Mouse (Mus musculus) adipocyte (in vitro differentiated cells): ENCODE measurements around the gene Heatr4.
"Not testable (repeated sequence)": the region's sequence is repeated elsewhere in the genome, so short reads cannot be mapped to it uniquely, and the experiment has no call there.

ENCODE experiments used
- DNase-seq: peaks from one replicate; pipeline ENCODE4 v3.0.0-alpha.2; 2016; ENCODE audit warnings: low spot score

Gene Heatr4

DNA sequence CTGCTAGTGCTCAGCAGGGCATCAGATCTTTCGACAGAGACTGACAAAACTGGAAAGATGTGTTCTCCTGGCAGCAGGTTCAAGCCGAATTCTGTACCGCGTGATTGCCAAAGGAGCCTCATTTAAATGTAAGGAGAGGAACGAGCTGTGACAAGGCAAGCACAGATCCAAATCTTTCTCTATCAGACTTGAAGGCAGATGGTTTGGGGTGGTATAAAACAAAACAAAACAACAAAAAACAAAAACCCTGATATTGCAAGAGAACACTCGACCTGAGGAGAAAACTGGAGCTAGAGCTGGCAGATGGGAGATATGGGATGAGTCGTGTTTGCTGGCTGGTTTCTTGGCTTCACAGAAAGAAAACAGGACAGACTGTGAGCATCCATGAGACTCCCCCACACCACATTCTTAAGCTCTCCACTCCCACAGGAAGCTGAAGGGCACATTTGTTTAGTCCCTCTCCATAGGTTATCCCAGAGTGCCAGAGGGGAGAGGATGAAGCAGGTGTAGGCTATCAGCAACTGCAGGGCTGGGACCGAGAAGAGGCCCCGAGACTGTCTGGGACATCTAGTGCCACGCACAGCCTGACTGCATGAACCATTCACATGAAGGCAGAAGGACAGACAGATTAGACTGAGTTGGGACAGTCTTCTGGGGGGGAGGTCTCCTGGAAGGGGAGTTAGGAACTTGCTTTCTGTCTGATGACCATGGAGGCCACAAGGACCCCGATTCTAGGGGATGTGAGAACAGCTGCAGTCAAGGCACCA is 13.9 kb upstream of the Heatr4 start:
- DNase-seq, result no peak

DNA sequence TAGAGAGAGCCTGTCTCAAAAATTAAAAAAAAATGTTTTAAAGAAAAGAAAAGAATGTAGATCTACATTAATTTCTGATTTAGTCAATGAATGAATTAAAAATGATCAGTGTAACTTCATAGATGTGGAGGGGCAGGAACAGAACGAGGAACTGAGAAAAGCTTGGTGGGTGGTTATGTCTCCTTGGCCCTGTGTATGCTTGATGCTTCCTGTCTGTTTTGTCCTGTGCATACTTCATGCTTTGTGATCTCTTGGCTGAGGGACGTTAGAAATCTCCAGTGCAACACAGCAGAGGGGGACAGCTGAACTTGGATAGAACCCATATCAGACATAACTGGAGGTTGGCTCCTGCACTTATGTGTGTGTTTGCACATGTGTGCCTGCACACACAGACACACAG is 12.6 kb upstream of the Heatr4 start:
- DNase-seq, result no peak

DNA sequence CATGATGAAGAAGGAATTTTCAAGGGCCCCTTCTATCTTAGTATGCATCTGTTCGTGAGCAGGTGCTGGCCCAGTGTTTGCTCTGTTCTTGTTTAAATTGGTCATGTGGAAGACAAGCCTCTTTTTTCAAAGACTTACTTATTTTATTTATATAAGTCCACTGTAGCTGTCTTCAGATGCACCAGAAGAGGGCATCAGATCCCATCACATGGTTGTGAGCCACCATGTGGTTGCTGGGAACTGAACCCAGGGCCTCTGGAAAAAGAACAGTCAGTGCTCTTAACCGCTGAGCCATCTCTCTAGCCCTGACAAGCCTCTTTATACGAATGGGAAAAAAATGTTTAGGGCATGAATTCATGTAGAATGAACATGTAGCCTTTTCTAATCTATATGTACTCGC is 4.7 kb upstream of the Heatr4 start:
- no peak for DNase-seq

DNA sequence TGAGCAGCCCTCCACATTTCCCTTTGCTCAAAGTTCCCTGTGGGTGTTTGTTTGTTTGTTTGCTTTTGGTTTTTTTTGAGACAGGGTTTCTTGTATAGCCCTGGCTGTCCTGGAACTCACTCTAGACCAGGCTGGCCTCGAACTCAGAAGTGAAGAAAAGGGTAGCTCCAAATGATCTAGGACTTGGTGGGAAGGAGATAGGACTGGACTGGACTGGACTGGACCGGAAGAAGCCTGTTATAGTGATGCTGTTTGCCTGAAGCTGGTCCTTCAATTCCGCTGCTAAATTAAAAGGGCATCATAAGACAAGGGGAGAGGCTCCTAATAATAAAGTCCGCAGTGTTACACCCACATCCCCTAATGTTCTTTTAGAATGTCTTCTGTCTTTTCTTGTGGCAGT is 3.8 kb upstream of the Heatr4 start:
- peak; percentile 40 for DNase-seq

DNA sequence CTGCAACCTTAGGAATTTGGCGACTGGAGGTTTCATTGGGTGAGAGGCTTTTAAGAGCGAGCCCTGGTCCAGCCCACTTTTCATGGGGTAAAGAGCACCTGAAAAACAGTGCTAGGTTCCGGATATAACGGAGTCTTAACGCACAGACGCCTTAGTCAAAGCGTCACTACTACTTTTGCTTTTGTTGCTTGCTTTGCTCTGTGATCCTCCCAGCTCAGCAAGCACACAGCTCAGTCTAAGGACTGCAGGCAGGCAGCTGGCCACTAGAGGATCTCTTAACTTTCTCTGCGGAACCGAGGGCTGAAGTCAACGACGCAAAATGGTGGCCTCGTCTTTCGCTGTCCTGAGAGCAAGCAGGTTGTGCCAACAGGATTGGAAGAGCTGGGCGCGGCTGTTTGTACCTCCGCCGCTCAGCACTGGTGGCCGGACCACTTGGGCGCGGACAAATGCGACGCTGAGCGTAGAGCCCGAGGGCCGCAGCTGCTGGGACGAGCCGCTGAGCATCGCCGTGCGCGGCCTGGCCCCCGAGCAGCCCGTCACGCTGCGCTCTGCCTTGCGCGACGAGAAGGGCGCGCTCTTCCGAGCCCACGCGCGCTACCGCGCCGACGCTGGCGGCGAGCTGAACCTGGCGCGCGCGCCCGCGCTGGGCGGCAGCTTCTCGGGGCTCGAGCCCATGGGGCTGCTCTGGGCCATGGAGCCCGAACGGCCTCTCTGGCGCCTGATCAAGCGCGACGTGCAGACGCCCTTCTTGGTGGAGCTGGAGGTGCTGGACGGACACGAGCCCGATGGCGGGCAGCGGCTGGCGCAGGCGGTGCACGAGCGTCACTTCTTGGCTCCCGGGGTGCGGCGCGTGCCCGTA is 3.2 kb upstream of the Heatr4 start, which contains the start of gene Acot2:
Acot2 (plus strand) TSS at position 279 of the 859 bp plus-strand sequence.
- peak; percentile 86 for DNase-seq

DNA sequence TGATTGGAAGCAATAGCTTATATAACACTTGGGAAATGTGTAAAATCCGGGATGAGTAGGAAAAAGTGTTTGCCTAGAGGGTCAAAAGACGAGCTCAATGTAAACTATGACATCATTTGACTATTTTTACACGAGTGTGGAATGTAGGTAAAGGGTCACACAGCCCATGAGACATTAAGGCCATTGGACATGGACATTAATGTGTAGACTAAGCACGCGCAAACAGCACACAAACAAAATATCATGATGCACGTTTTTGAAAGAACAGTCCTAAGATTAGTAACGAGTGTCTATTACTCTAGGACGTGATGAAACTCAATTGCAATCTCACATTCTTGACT is 2.6 kb upstream of the Heatr4 start:
- no peak for DNase-seq

DNA sequence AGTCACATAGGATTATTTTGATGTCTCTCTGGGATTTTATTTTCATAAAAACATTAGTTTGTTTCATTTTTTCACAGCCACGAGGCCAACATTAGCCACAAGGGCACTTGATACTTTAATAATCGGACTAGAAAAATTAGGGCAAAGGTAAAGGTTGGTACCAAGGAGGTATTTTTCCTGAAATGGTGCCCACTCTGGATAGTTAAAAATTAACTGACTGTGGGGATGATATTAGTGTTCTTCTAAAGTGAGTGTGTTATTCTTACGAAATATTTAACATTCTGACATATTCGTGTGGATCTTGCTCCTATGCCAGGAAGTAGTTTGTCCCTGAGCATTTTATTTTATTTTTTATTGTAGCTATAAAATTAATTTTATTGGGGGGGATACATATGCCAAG is 3.0 kb downstream of the Heatr4 start:
- DNase-seq, result no peak

DNA sequence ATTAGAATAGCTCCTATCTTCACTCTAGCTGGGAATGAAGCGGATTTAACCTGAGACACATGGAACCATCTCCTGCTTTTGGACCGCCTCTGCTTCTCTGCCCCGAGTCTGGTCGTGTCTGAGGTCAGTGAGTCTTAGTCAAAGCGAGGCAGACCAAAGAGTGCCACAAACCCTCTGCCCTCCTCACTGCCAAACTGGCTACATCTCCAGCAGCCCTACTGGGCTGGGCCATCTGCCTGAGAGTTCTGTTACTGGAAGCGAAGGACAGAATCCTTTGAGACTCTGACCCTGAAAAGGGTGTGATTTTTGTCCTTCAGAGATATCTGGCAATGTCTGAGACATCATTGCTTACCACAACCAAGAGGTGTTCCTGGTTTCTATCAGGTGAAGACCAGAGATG is 5.8 kb downstream of the Heatr4 start:
- DNase-seq, result no peak

DNA sequence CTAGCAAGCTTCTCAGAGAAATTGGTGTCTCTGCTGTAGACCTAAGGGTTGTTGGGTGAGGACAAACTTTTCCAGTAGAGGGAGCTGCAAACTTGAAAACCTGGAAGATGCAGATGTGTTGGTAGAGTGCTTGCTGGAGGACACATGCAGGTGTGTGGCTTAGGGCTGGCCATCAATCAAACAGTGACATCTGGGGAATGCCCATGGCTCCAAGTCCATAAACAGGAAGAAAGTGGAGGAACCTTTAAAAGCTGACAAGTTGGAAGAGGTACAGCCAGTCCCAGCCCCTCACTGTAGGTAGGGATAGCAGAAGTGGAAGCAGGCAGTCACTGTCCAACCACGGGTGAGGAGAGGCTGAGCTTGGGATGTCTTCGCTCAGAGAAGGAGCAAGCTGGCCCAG is 12.5 kb downstream of the Heatr4 start:
- DNase-seq, result peak; percentile 65

DNA sequence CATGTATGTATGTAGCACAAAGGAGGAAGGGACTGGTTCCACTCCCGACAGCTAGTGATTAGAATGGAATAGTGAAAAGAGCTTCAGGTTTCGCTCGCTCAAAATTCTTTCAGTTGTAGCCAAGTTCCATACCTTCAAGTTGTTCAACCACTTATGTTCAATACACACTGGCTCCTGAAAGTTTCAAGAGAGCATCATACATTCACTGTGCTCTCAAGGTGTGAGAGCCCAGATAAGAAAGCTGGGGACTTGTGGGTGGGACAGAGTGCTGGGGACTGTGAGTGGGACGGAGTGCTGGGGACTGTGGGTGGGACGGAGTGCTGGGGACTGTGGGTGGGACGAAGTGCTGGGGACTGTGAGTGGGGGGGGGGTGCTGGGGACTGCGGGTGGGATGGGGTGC is 19.4 kb downstream of the Heatr4 start:
- DNase-seq, result no peak

DNA sequence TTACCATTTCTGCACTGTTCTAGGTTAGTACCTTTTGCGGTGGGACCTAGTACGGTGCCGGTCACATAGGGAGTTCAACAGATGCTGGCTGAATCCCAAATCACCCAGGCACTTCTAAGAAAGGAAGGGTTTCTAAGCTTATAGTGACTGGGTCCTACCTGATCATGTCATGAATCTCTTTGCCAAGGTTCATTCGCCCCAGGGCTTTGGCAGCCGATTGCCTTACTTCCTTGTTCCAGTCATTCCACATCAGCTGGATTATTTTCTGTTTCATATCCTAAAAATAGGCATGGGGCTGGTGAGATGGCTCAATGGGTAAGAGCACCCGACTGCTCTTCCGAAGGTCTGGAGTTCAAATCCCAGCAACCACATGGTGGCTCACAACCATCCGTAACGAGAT is 26.4 kb downstream of the Heatr4 start:
- DNase-seq, result no peak

DNA sequence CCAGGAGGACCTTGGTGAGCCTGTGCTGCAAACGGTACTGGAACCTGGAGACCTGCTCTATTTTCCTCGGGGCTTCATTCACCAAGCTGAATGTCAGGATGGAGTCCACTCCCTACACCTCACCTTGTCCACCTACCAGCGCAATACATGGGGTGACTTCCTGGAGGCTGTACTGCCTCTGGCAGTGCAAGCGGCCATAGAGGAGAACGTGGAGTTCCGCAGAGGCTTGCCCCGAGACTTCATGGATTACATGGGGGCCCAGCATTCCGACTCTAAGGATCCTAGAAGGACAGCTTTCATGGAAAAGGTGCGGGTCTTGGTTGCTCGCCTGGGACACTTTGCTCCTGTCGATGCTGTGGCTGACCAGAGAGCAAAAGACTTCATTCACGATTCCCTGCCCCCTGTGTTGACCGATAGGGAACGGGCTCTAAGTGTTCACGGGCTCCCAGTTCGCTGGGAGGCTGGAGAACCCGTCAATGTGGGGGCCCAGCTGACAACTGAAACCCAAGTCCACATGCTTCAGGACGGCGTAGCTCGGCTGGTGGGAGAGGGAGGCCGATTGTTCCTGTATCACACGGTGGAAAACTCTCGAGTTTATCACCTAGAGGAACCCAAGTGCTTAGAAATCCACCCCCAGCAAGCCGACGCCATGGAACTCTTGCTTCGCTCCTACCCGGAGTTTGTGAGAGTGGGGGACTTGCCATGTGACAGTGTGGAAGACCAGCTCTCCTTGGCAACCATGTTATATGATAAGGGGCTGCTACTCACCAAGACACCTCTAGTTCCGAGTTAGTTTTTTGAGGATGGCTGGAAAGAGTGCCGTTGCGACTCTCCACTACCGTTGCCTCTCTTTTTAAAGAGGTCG is 32.7 kb downstream of the Heatr4 start:
- DNase-seq, result no peak

DNA sequence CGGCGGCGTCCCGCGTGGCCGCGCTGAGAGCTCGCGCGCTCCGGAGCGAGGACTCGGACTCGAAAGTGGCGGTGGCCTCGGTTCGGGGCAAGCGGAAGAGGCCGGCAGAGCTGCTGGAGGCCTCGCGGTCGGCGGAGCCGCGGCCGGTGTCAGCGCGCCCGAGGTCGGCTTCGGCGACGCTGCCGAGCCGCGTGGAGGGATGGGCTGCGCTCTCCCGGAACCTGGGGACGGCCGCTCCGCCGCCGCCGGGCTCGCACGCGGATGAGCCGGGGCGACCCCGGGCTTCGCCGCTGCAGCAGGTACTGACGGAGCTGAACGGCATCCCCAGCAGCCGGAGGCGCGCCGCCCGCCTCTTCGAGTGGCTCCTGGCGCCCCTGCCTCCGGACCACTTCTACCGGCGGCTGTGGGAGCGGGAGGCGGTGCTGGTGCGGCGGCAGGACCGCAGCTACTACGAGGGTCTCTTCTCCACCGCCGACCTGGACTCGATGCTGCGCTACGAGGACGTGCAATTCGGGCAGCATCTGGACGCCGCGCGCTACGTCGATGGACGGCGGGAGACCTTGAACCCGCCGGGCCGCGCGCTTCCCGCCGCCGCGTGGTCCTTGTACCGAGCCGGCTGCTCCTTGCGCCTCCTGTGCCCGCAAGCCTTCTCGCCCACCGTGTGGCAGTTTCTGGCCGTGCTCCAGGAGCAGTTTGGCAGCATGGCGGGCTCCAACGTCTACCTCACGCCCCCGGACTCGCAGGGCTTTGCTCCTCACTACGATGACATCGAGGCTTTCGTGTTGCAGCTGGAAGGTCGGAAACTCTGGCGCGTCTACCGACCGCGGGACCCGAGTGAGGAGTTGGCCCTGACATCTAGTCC is 33.6 kb downstream of the Heatr4 start:
- no peak for DNase-seq

DNA sequence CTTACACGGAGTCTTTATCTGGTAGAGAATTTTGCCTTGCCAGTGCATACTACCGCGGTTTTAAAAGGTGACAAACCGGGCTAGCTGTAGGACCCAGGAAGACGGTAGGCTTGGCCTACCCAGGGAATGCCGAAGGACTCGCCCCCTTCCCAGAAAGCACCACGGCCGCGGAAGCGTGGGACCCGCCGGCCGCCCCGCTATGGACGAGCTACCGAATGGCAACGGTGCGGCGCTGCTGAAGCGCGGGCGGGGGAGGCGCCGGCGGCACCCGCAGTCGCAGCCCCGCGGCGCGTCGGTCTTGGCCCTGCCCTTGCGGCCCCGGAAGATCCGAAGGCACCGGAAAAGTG is 34.2 kb downstream of the Heatr4 start, which contains the start of gene Riox1:
Riox1 (plus strand) TSS at position 116 of the 347 bp plus-strand sequence.
- peak; percentile 77 for DNase-seq

DNA sequence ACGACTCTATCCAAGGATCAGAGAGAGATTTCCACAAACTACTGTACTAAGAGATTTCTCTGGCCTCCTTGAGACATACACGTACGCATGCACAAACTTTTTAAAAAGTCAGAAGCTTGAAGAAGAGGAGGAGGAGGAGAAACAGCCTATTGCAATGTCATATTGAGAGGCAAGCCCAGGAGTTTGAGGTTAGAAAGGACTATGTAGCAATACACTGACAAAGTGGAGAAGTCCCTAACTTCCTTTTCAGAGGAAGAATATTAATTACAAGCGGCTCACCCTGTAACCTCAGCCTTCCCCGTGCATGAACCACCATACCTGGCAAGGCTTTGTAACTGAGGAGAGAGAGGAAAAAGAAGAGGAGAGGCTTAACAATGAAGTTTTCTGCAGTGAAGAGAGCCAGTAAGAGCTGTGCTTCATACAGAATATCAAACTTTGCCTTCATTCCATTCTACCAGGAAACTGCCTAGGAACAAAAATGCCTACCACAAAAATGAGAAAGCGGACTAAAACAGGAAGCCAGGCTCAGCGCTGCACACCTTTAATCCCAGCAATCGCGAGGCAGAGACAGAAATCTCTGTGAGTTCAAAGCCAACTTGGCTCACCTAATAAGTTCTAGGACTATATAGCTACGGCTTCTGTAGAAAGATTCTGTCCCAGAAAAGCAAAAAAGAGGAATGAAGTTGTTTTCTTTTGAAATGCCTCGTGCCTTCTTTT is 34.7 kb downstream of the Heatr4 start:
- no peak for DNase-seq

DNA sequence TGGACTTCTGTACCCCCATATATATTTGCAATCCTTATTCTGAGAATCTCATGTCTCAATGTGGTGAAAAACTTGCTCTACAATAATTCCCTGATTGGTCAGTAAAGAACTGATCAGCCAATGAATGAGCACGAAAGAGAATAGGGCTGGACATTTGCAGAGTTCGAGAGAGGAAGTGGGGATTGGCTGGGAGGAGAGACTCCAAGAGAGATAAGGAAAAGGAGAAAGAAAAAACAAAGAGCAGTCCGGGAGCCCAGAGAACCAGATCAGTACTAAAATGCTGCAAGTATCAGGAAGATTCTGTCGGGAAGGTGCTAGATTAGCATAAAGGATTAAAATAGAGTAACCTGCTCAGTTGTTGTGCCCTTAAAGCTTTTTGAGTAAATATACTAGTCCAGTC is 35.6 kb downstream of the Heatr4 start:
- no peak for DNase-seq

DNA sequence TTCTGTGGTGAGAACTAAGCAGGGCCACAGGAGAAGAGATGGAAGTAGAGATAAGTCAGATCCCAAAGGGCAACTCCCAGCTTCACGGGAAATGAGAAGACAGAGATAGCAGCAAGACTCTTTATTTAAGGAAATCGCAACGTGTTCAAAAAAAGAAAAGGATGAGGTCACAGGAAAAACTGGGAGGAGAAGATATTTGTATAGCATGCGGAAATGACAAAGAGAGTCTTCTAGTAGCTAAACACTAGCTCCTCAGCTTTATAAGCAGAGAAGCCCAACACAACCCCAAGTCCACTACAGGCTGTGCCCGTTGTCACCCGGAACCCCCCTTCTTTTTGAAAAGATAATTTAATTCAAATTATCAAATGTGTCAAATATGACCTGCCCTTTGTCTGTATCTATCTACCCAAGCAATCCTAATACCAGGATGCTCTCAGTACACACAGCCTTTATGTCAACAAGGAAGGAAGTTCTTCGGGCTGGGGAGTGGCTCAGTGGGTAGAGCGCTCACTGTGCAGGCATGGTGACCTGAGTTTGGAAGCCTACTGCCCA is 37.3 kb downstream of the Heatr4 start:
- no peak for DNase-seq

DNA sequence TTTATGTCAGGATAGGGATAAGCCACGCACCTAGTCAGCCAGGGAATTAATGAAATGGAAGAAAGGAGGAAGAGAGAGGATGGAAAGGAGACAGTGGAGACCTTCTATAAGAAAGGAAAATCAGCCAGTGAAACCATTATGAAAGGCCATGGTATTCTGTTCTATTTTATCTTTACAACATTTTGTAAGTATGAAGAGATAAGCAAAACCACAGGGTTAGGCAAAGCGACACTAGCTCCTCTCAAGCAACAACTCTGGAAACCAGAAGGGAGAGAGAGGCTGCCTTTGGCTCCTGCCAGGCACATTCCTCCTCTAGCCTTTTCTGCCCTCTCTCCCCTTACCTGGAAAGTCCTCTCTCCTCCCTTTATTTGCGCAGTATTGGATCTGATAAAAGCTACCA is 42.7 kb downstream of the Heatr4 start:
- DNase-seq, result no peak

DNA sequence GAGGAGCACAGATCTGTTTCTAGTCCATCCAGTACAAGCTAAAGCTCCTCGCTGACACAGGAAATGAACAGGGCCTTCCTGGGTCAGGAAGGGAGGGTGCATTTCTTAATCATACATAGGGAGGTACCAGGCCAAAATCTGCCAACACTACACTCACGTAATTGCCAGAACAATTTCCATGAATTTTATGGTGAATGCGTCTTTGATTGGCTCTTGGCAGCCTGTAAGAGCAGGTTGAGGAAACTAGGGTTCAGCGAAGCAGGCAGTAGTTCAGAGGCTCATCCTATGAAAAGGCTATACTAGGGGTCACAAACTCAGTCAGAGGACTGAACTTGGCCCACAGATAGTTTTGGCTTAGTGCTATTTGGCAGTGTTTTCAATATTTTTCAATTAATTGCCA is 44.6 kb downstream of the Heatr4 start:
- peak; percentile 65 for DNase-seq

DNA sequence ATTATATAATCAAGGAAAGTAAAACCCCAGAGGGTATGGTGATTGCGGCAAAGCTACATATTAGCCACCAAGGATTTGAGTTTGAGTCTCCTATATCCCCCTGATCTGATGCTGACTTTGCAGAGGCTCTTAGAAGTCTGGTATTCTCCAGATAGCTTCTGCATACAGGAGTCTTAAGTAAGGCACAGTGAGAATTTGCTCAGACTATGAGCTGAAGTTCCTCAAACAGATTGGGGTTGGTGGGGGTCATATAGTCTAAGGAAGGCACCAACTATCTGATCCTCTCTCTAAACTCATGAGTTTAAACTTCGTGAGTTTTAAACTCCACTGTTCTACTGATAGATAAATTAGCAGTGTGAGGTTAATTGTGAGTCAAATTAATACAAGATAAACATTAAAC is 45.3 kb downstream of the Heatr4 start:
- no peak for DNase-seq

DNA sequence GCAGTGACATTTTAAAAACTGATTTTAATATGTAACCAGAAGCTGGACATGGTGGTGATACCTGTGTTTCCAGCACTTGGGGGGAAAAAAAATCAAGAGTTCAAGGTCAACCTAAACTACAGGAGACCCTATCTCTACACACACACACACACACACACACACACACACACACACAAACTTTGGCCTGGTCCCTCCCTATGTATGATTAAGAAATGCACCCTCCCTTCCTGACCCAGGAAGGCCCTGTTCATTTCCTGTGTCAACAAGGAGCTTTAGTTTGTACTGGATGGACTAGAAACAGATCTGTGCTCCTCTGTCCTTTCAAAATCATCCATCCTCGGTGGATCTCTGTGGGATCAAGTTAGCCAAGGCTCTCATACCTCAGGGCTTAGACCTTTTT is 46.1 kb downstream of the Heatr4 start:
- DNase-seq, result not testable (repeated sequence)
